Mouse (Mus musculus) ES-CJ7 (cell line): ENCODE results near the gene Zfp57.

Source experiments
- DNase-seq: peaks from one replicate; pipeline ENCODE4 v3.0.0; 2011; ENCODE audit warnings: low read depth, low spot score

The Zfp57 gene

DNA sequence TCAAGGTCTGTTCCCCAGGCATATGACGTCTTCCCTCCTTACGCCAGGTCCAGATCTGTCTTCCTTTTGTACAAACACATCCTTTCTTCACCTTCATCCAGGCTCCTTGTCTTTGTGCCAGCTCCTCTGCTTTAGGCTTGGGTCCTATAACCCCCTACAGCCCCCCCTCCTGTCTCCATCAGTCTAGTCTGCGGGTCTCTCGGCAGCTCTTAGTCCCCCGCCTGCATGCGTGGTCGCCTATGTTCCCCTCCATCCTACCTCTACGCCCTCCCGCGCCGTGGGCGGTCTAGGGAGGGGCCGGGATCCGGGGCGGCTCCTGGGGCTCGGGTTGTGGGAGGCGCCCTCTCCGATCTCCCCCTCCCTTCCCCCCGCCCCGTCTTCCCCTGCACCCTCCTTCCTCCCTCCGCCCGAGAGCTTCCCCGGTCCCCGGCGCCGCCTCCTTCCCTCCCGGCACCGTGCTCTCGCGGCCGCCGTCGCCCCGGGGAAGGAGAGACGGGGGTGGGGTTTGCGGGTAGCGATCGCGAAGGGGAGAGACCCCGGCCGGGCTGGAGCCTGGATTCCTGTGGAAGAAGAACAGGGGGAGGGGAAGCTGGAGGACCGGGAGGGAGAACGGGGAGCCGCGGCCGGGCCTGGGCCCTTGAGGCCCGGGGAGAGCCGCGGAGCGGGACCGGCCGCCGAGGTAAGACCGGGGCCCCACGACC lies 44.8 kb downstream of the Zfp57 start, which contains the start of gene Gabbr1:
Gene Gabbr1, plus strand, starts transcription at position 356 of the 701 bp plus-strand sequence.
- peak; percentile 90 for DNase-seq

DNA sequence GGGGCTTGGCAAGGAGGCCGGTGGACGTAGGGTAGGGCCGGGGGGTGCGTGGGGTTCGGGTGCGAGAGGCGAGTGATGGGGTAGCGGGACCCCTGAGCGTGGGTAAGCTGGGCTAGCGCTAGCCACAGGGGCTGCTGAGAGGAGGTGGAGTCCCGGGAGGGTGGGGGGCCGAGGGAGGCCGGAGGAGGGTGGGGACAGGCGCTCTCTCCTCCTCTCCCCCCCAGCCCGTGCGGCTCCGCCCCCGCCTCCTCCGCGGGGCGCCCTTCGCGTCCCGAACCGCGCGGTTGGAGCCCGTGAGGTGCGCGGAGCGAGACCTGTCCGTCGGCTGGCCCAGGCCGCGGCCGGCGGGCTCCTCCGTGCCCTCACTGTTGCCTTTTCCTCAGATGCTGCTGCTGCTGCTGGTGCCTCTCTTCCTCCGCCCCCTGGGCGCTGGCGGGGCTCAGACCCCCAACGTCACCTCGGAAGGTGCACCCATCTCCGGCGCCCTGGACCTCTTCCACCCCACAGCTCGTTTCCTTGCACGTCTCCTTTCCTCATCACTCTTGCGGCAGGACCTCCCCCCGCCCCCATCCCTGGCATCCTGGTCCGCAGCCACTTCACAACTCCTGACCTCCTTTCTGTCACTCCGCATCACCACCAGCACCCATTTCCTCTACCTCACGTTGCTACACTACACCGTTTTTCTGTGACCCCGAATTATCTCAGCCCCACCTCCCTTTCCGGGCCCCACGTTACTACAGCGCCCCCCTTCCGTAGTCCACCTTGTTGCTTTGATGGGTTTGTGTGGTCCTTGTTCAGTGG lies 45.5 kb downstream of the Zfp57 start:
- peak; percentile 67 for DNase-seq

DNA sequence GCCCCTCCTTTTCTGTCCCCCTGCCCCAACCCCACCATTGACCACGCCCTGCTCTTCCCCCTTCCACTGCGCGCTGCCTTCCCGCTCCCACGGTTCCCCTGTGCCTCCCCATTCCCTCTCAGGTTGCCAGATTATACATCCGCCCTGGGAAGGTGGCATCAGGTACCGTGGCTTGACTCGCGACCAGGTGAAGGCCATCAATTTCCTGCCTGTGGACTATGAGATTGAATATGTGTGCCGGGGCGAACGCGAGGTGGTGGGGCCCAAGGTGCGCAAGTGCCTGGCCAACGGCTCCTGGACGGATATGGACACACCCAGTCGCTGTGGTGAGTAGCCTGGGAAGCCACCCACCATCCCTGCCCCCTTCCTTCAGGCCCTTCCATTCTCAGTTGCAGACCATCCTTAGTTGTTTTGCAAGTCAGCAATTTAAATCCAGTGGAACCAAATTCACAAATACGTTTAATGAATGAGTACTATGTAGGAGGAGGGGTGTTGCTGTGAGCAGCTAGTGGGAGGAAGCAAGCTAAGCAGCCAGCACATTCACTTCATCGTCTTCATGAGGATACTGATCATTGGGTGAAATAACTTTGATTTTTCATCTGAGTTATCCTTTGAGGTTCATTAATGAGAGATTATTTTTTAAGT lies 46.5 kb downstream of the Zfp57 start:
- peak; percentile 59 for DNase-seq

DNA sequence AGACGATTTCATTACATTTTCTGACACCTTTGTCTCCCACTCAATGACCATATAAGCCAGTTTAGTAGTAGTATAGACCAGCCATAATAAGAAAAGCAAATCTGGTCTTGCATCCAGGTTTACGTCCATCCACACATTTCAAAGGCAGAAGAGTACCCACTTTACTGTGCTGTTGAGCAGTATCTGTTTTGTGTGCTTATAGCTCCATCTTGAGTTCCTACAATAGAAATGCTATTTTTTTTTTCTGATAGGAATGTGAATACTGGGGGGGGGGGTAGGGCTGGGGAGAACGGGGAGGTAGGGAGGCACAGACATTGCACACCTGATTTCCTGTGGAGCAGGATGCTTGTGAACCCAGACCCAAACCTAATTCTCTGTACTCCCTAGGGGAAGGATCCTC lies 47.0 kb downstream of the Zfp57 start:
- peak; percentile 52 for DNase-seq

DNA sequence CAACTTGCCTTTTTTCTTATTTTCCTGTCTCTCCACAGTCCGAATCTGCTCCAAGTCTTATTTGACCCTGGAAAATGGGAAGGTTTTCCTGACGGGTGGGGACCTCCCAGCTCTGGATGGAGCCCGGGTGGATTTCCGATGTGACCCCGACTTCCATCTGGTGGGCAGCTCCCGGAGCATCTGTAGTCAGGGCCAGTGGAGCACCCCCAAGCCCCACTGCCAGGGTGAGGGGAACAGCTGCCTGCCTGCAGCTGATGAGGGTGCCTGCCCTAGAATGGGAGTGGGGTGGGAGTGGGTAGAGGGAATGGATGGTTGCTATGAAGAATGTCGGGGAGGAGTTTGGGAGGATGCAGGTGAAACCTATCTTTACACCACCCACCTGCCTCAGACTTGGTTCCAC lies 47.4 kb downstream of the Zfp57 start:
- DNase-seq: no peak

DNA sequence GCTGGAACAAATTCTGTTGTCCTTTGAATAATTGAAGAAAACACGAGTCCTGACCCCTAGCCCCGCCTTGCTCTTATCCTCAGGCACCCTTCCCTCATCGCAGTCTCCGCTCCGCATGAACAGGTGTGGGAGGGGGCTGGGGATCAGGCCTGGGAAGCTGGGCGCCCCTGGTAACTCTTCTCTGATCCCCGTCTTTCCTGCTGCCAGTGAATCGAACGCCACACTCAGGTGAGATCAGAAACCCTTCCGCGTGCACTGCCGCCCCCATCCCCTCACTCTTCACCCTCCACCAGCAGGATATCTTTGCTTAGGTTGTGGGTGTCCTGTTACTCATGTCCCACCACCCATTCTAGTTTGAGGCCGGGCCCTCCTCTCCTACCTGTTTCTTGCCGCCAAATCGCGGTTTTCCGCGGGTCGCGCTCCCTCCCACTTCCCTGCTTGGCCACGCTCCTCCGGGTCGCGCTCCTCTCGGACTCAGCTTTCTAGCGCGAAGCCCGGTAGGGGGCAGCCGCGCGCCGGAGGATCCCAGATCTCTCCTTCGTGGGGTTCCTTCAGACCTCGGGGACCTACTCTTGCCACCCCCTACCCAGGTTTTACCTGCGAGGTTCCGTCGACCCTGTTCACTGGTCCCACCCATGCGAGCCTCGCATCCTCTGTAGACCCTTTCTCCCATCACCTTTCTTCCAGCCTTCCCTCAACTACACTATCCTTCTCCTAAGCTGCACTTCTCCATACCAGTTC lies 48.8 kb downstream of the Zfp57 start:
- peak; percentile 72 for DNase-seq

DNA sequence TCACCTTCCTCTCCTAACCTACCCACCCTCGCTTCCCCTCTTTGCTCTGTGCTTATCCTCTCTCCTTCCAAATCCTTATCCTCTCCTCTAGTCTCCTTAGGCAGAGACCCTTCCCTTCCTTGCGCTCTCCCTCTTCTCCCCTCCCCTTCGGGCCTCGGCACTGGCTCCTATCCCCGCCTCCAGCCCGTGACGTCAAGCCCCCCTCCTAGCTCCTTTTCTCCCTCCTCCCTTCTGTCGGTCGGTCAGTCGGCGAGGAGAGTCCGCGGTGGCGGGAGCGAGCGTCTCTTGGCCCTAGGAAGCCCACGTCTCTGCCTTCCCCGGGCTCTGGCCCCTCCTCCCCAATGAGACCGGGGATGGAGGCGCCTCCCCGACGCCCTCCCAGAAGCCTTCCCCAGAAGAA lies 49.4 kb downstream of the Zfp57 start:
- peak; percentile 84 for DNase-seq

DNA sequence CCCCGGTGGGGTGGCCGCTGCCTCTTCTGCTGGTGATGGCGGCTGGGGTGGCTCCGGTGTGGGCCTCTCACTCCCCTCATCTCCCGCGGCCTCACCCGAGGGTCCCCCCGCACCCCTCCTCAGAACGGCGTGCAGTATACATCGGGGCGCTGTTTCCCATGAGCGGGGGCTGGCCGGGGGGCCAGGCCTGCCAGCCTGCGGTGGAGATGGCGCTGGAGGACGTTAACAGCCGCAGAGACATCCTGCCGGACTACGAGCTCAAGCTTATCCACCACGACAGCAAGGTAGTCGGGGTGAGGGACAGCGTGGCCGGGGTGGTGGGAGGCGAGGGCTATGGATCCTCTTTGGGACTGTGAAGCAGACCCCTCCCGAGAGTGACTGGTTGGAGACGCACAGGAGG lies 49.9 kb downstream of the Zfp57 start:
- no peak for DNase-seq

DNA sequence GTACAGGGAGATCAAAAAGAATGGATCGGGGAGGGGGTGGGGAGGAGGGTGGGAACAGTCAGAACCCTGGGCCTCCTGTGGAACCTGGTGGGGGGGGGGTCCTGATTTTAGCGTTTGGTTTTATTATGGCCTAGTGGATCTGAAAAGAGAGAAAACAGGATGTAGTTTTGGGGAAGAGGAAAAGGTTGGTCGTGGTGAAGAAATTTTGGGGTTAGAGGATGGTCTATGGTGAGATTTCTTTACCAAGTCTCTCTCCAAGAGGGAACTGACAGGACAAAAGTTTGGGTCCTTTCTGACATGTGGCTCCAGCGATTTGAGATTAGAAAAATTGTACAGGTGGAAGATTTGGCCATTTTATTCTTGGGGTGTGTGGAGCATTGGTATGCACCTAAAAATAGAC lies 50.8 kb downstream of the Zfp57 start:
- DNase-seq: no peak

DNA sequence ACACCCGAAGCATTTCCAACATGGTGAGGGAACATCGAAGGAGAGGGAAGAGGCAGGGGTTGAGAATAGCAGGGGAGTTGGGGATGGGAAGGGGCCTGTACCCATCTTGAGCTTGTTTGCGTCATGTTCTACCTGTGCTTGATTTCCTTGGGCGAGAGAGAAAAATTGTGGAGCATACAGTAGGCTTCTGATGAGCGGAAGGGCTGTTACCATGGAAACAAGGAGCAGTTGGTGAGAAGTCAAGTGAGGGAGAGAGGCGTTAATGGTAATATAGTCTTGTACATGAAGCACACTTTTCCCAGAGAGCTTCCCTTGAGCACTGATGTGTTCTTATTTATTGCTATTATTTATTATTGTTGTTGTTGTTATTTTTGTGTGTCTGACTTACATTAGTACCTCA lies 56.0 kb downstream of the Zfp57 start:
- DNase-seq: no peak
